ENCODE assay signal across 30 mouse cellular contexts in genomic region chr4:155505671-155506295, GRCm38 (mm10). TPM values are rescaled to one million over a fixed set of nuclear protein-coding genes. Genes with fewer than 3 reads are reported as not detected.
DNase-seq lines count a peak whose midpoint lies in the region; ATAC-seq and TF ChIP-seq lines count a peak whose summit lies in the region.
"Had no signal": no experiment of that assay in that cellular context is flagged by ENCODE, and none has a peak within 500 bp of the region (broad histone marks: within the 10 kb centered on the region; RNA-seq: fewer than 3 reads in every experiment).

No protein-coding gene starts in this region.

- TF ChIP-seq CTCF in layer of hippocampus, adult 2 months (conservative IDR thresholded peaks at IDR 0.05) = no peak
- TF ChIP-seq CTCF in E14TG2a.4 (conservative IDR thresholded peaks at IDR 0.05; ENCODE audit: low read length) = no peak
- TF ChIP-seq CTCF in stomach, postnatal 0 days (IDR thresholded peaks at IDR 0.05; ENCODE audit: low read depth) = no peak
- no peak for TF ChIP-seq CTCF in cerebellum, adult 2 months (IDR thresholded peaks at IDR 0.05; ENCODE audit: borderline replicate concordance, insufficient read depth, low read depth, low read length)

- no peak for TF ChIP-seq POLR2A in cerebellum, adult 2 months (IDR thresholded peaks at IDR 0.05; ENCODE audit: borderline replicate concordance, insufficient read depth, low read length)

- peaks cover 10% of the 10 kb centered on the region; the same call in 1 of the 2 replicates for H3K36me3 ChIP-seq in E14TG2a.4 (ENCODE audit: insufficient read depth, low read length)
- H3K36me3 ChIP-seq in stomach, postnatal 0 days (ENCODE audit: control insufficient read depth, insufficient read depth, low read length) = no peaks in the 10 kb centered on the region
- H3K36me3 ChIP-seq: embryonic facial prominence, embryonic 12.5 days; embryonic facial prominence, embryonic 15.5 days had no signal

- ATAC-seq in stomach, postnatal 0 days (ENCODE audit: low FRiP score, low TSS enrichment) = peak; percentile 51; the same call in 1 of the 2 replicates
- ATAC-seq: activated CD4-positive, CD25-positive, alpha-beta regulatory T cell, adult 4 months; forebrain, embryonic 14.5 days; forebrain, postnatal 0 days; Patski had no signal

- H3K4me3 ChIP-seq in layer of hippocampus, adult 2 months = no peak overlapping the region
- peak overlapping the region; percentile 20; the same call in 1 of the 2 replicates for H3K4me3 ChIP-seq in E14TG2a.4 (replicated peaks; ENCODE audit: low read length)
- H3K4me3 ChIP-seq in stomach, postnatal 0 days (ENCODE audit: low read depth, low read length) = no peak overlapping the region
- no peak overlapping the region for H3K4me3 ChIP-seq in cerebellum, adult 2 months (replicated peaks; ENCODE audit: insufficient read depth, low read depth, low read length)
- H3K4me3 ChIP-seq: embryonic facial prominence, embryonic 12.5 days; embryonic facial prominence, embryonic 15.5 days; heart, adult 2 months; heart, embryonic 10.5 days; heart, embryonic 13.5 days had no signal

- no peaks in the 10 kb centered on the region for H3K27me3 ChIP-seq in E14TG2a.4 (ENCODE audit: insufficient read depth, low read length)
- no peaks in the 10 kb centered on the region for H3K27me3 ChIP-seq in stomach, postnatal 0 days (ENCODE audit: control insufficient read depth, insufficient read depth, low read length)
- no peaks in the 10 kb centered on the region for H3K27me3 ChIP-seq in cerebellum, adult 2 months (ENCODE audit: control insufficient read depth, insufficient read depth, low read length)
- H3K27me3 ChIP-seq: embryonic facial prominence, embryonic 12.5 days; embryonic facial prominence, embryonic 15.5 days; heart, embryonic 13.5 days; Patski had no signal

- TF ChIP-seq EP300 in stomach, postnatal 0 days (optimal IDR thresholded peaks at IDR 0.05) = no peak

- peak; percentile 69 for DNase-seq in heart, adult 11 months
- no peak for DNase-seq in heart, adult 18-20 months
- DNase-seq in layer of hippocampus, adult 2 months (ENCODE audit: low spot score in 2 of 2) = no peak
- no peak for DNase-seq in layer of hippocampus, postnatal 36 days
- DNase-seq in stomach, postnatal 0 days (ENCODE audit: low spot score) = no peak
- DNase-seq in cerebellum, adult 2 months = no peak
- DNase-seq: adrenal gland, adult 8-10 months; adrenal gland, postnatal 25 days; cerebellum, adult 11-12 months; cerebellum, adult 9-10 months; cerebellum, postnatal 25 days; forebrain, postnatal 0 days; gastrocnemius, adult 2 months; gastrocnemius, postnatal 14 days; heart, adult 2 months; heart, postnatal 14 days; heart, postnatal 4 days had no signal

- WGBS in stomach, postnatal 0 days = 69% methylated on average over 5 of the region's 5 CpGs
- 78% methylated on average over 5 of the region's 5 CpGs for WGBS in cerebellum, adult 2 months

- H3K4me1 ChIP-seq in E14TG2a.4 (replicated peaks; ENCODE audit: low read depth, low read length) = peaks cover 69% of the 10 kb centered on the region
- H3K4me1 ChIP-seq in stomach, postnatal 0 days (replicated peaks; ENCODE audit: control insufficient read depth, insufficient read depth) = no peaks in the 10 kb centered on the region; the same call in 1 of the 2 replicates
- H3K4me1 ChIP-seq in cerebellum, adult 2 months (ENCODE audit: control insufficient read depth, insufficient read depth, low read length) = peaks cover 13% of the 10 kb centered on the region
- H3K4me1 ChIP-seq: embryonic facial prominence, embryonic 12.5 days had no signal

- H3K4me2 ChIP-seq in stomach, postnatal 0 days (replicated peaks; ENCODE audit: low read depth) = no peak overlapping the region
- H3K4me2 ChIP-seq: embryonic facial prominence, embryonic 12.5 days; embryonic facial prominence, embryonic 15.5 days; heart, embryonic 13.5 days; hindbrain, embryonic 14.5 days had no signal

- no peaks in the 10 kb centered on the region for H3K9me3 ChIP-seq in E14TG2a.4 (ENCODE audit: low read length)
- H3K9me3 ChIP-seq in stomach, postnatal 0 days (ENCODE audit: control insufficient read depth, low read length) = no peaks in the 10 kb centered on the region
- H3K9me3 ChIP-seq: embryonic facial prominence, embryonic 12.5 days; embryonic facial prominence, embryonic 15.5 days; G1E; heart, embryonic 10.5 days; heart, embryonic 13.5 days had no signal

- H3K27ac ChIP-seq in layer of hippocampus, adult 2 months = peak overlapping the region; percentile 73; the same call in 1 of the 2 replicates
- no peak overlapping the region for H3K27ac ChIP-seq in stomach, postnatal 0 days (replicated peaks)
- no peak overlapping the region for H3K27ac ChIP-seq in cerebellum, adult 2 months (ENCODE audit: insufficient read depth, low read length)
- H3K27ac ChIP-seq: embryonic facial prominence, embryonic 12.5 days; embryonic facial prominence, embryonic 15.5 days; heart, adult 2 months; heart, embryonic 10.5 days; heart, embryonic 13.5 days; hindbrain, embryonic 14.5 days had no signal

- no peak overlapping the region for H3K9ac ChIP-seq in stomach, postnatal 0 days (ENCODE audit: low read length)
- H3K9ac ChIP-seq: embryonic facial prominence, embryonic 12.5 days; embryonic facial prominence, embryonic 15.5 days; forebrain, postnatal 0 days; hindbrain, embryonic 14.5 days had no signal

RNA-seq across cellular contexts. Expression of gene Gnb1, which starts 14.6 kb away (rescaled TPM):
- total RNA-seq in heart, adult 18-20 months (2021) = 100 to 1,000 TPM; 144 to 197 TPM
- total RNA-seq in layer of hippocampus, adult 2 months (2021) = 100 to 1,000 TPM; 718 to 729 TPM
- total RNA-seq in layer of hippocampus, postnatal 36 days (2021) = 100 to 1,000 TPM; 744 to 792 TPM
- polyA plus RNA-seq in stomach, postnatal 0 days (2015; fragmentation: Nextera tagmentation; extraction: Ambion mirVana) = 263 and 272 TPM in 2 replicates
- 512 and 552 TPM in 2 replicates for polyA plus RNA-seq in cerebellum, adult 2 months (2012; rRNA removed)

RNA-seq across cellular contexts. Expression of gene Tmem52, which starts 36.9 kb away (rescaled TPM):
- total RNA-seq in heart, adult 18-20 months (2021) = 1 to 10 TPM; 4.8 to 6.4 TPM
- 1 to 10 TPM; 5.0 to 6.7 TPM for total RNA-seq in layer of hippocampus, adult 2 months (2021)
- total RNA-seq in layer of hippocampus, postnatal 36 days (2021) = 1 to 10 TPM; 2.0 to 6.6 TPM
- 0.21 TPM in 1 of 2 replicates, not detected in the other for polyA plus RNA-seq in stomach, postnatal 0 days (2015; fragmentation: Nextera tagmentation; extraction: Ambion mirVana)
- polyA plus RNA-seq in cerebellum, adult 2 months (2012; rRNA removed) = 9.4 and 12.1 TPM in 2 replicates
- total RNA-seq: common myeloid progenitor, adult 5-6 weeks; heart, postnatal 4 days had no signal
- polyA plus RNA-seq: activated CD4-positive, CD25-positive, alpha-beta regulatory T cell, adult 4 months; embryonic facial prominence, embryonic 12.5 days; forebrain, embryonic 11.5 days; forebrain, embryonic 14.5 days; G1E; heart, embryonic 10.5 days; heart, embryonic 13.5 days; heart, embryonic 16.5 days had no signal

RNA-seq across cellular contexts. Expression of gene Nadk, which starts 56.4 kb away (rescaled TPM):
- 10 to 100 TPM; 30.6 to 32.5 TPM for total RNA-seq in heart, adult 18-20 months (2021)
- total RNA-seq in layer of hippocampus, adult 2 months (2021) = 10 to 100 TPM; 61.2 to 63.5 TPM
- total RNA-seq in layer of hippocampus, postnatal 36 days (2021) = 10 to 100 TPM; 65.8 to 71.5 TPM
- polyA plus RNA-seq in stomach, postnatal 0 days (2015; fragmentation: Nextera tagmentation; extraction: Ambion mirVana) = 75.2 and 78.4 TPM in 2 replicates
- polyA plus RNA-seq in cerebellum, adult 2 months (2012; rRNA removed) = 59.0 and 60.2 TPM in 2 replicates
